Mouse (Mus musculus) heart, embryonic 15.5 days (tissue): ENCODE results near the gene Osbpl3. TPM values are rescaled to one million over a fixed set of nuclear protein-coding genes. Genes with fewer than 3 reads are reported as not detected.
A peak's percentile ranks its signal among the peaks of the same experiment; 100 is the strongest.

Experiments
- ATAC-seq: fragments of 200-750 bp; cut with Nextera tagmentation; replicated peaks from 2 replicates; pipeline ENCODE4 v1.8.0; 2017; ENCODE audit warnings: low read depth, moderate TSS enrichment; ENCODE audit not compliant: insufficient number of reproducible peaks, insufficient read depth, low FRiP score
- H3K27ac ChIP-seq: fragments of 300-500 bp; sonication (generic); 2 replicates; pipeline ENCODE4 v1.5.1; 2015; ENCODE audit warnings: mild to moderate bottlenecking, inconsistent platforms
- H3K27me3 ChIP-seq: fragments of 300-500 bp; sonication (generic); 2 replicates; pipeline ENCODE4 v1.6.1; 2015; ENCODE audit warnings: inconsistent platforms
- H3K36me3 ChIP-seq: fragments of 300-500 bp; sonication (generic); 2 replicates; pipeline ENCODE4 v1.6.1; 2015; ENCODE audit warnings: mild to moderate bottlenecking, inconsistent platforms
- H3K4me1 ChIP-seq: fragments of 300-500 bp; sonication (generic); replicated peaks from 2 replicates; pipeline ENCODE4 v1.6.1; 2015; ENCODE audit warnings: inconsistent platforms
- H3K4me2 ChIP-seq: fragments of 300-500 bp; sonication (generic); 2 replicates; pipeline ENCODE4 v1.6.1; 2015; ENCODE audit warnings: inconsistent platforms, mild to moderate bottlenecking, moderate library complexity
- H3K4me3 ChIP-seq: fragments of 300-500 bp; sonication (generic); 2 replicates; pipeline ENCODE4 v1.5.1; 2015; ENCODE audit warnings: mild to moderate bottlenecking, inconsistent platforms
- H3K9ac ChIP-seq: fragments of 300-500 bp; sonication (generic); 2 replicates; pipeline ENCODE4 v1.6.1; 2015; ENCODE audit warnings: mild to moderate bottlenecking, inconsistent platforms
- H3K9me3 ChIP-seq: fragments of 300-500 bp; sonication (generic); replicated peaks from 2 replicates; pipeline ENCODE4 v1.6.1; 2016; ENCODE audit warnings: inconsistent platforms
- WGBS: fragments of 180-500 bp; shearing (Covaris S2); methylation state at CpG from one replicate; pipeline ENCODE4 v1.1.7; 2015; ENCODE audit warnings: mixed read lengths; 5-methylcytosine and 5-hydroxymethylcytosine counted together
- polyA plus RNA-seq: library from polyadenylated mRNA; unstranded; fragments of >200 nt; fragmentation: Nextera tagmentation; extraction: Ambion mirVana; gene quantifications from 2 replicates; pipeline ENCODE4 v1.2.1, GENCODE M21; 2015

Gene Osbpl3
- polyA plus RNA-seq, 1 experiment from 2014 or later: 15.8 TPM

GRCm38 (mm10) chr6:50262310-50262709, 193.7 kb downstream of the Osbpl3 start:
- WGBS: 30% methylated on average over 7 of the region's 7 CpGs
- no peak for ATAC-seq
- Histone ChIP-seq H3K9ac (no peak overlapping the region), H3K4me1 (no peaks in the 10 kb centered on the region; the same call in 1 of the 2 replicates), H3K27me3 (no peaks in the 10 kb centered on the region), H3K4me3 (peak overlapping the region; percentile 58), H3K36me3 (no peaks in the 10 kb centered on the region), H3K4me2 (peak overlapping the region; percentile 86), H3K9me3 (no peaks in the 10 kb centered on the region), H3K27ac (no peak overlapping the region)

DNA sequence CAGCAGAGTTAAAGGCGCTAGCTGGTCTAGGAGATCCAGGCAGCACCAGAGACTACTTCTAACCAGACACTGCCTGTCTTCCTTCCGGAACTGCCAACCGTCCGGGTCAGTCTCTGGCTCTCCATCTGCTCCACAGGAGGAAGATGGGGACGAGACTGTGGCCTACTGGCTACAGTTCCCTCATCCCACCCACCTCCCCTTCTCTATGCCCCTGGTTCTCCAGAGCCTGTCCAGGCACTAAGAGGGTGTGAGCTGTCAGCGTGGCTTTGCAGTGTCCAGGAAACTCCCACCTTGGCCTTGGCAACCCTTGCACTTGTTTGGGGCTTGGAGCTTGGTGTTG, 194.1 kb downstream of the Osbpl3 start:
- no peaks in the 10 kb centered on the region for H3K27me3 ChIP-seq
- no peaks in the 10 kb centered on the region for H3K9me3 ChIP-seq
- peak overlapping the region; percentile 56 for H3K9ac ChIP-seq
- 2% methylated on average over 6 of the region's 6 CpGs for WGBS
- peak overlapping the region; percentile 58 for H3K4me3 ChIP-seq
- no peaks in the 10 kb centered on the region for H3K36me3 ChIP-seq
- peak overlapping the region; percentile 86 for H3K4me2 ChIP-seq
- ATAC-seq: peak; percentile 45; the same call in 1 of the 2 replicates
- no peak overlapping the region for H3K27ac ChIP-seq
- H3K4me1 ChIP-seq: no peaks in the 10 kb centered on the region; the same call in 1 of the 2 replicates

DNA sequence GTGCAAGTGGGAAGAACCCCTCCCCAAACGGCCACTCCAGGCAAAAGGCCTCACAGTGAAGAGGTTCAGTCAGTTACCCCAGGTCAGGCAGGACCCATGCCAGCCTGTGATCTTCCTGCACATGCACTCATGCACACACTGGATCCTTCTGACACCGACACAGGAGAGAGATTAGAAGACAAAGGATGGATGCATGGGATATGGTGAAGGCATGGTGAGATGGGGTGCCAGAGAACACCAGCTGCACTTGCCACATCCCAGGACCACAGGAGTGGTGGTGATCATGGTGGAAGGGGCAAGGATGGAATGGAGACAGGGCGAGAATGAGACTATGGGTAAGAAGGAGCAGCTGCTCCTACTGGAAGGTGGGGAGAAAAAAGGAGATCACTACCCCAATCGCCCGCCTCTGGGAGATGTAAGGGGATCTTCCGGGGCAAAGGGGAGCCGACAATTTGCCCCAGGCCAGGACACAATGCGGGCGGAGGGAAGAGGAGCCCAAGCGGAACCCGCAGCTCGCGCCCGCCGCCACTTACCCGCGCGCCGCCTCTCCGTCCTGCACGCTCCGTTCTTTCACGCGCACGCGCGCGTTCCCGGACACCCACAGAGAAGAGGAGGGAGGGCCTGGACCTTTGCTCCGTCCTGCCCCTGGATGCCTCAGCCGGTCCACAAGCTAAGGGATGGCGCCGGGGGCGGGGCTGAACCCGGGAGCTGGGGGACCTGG, 194.6 kb downstream of the Osbpl3 start:
- Histone ChIP-seq H3K4me3 (peak overlapping the region; percentile 58), H3K9ac (peak overlapping the region; percentile 56), H3K4me2 (peak overlapping the region; percentile 86), H3K36me3 (no peaks in the 10 kb centered on the region), H3K27me3 (no peaks in the 10 kb centered on the region), H3K9me3 (no peaks in the 10 kb centered on the region), H3K27ac (no peak overlapping the region), H3K4me1 (no peaks in the 10 kb centered on the region; the same call in 1 of the 2 replicates)
- WGBS: 3% methylated on average over 33 of the region's 35 CpGs
- ATAC-seq: peak; percentile 84

- Histone ChIP-seq H3K36me3 (no peaks in the 10 kb centered on the region), H3K9ac (no peak overlapping the region), H3K4me3 (no peak overlapping the region), H3K27me3 (no peaks in the 10 kb centered on the region), H3K9me3 (no peaks in the 10 kb centered on the region), H3K27ac (no peak overlapping the region), H3K4me1 (peaks cover 7% of the 10 kb centered on the region), H3K4me2 (peak overlapping the region; percentile 56; the same call in 1 of the 2 replicates)
- WGBS: 48% methylated on average over 5 of the region's 5 CpGs
- no peak for ATAC-seq
These were observed 200.6 kb downstream of the Osbpl3 start for GRCm38 (mm10) chr6:50255356-50255755.

- no peak overlapping the region for H3K9ac ChIP-seq
- H3K4me3 ChIP-seq: peak overlapping the region; percentile 19; the same call in 1 of the 2 replicates
- no peaks in the 10 kb centered on the region for H3K36me3 ChIP-seq
- ATAC-seq: no peak
- H3K27me3 ChIP-seq: no peaks in the 10 kb centered on the region
- peak overlapping the region; percentile 56 for H3K4me2 ChIP-seq
- WGBS: 19% methylated on average over 10 of the region's 10 CpGs
- H3K4me1 ChIP-seq: peaks cover 7% of the 10 kb centered on the region
- H3K9me3 ChIP-seq: no peaks in the 10 kb centered on the region
- H3K27ac ChIP-seq: 0 out of 2 replicates have a peak overlapping the region, but pooled peaks have one; percentile 17
These were observed 201.2 kb downstream of the Osbpl3 start for GRCm38 (mm10) chr6:50254723-50255184.

- H3K4me1 ChIP-seq: peaks cover 7% of the 10 kb centered on the region
- H3K9me3 ChIP-seq: no peaks in the 10 kb centered on the region
- no peak overlapping the region for H3K9ac ChIP-seq
- no peak overlapping the region for H3K27ac ChIP-seq
- 60% methylated on average over 5 of the region's 5 CpGs for WGBS
- no peaks in the 10 kb centered on the region for H3K27me3 ChIP-seq
- ATAC-seq: no peak
- H3K4me3 ChIP-seq: no peak overlapping the region
- H3K36me3 ChIP-seq: no peaks in the 10 kb centered on the region
- H3K4me2 ChIP-seq: no peak overlapping the region
These were observed 203.3 kb downstream of the Osbpl3 start for GRCm38 (mm10) chr6:50252690-50253089.

DNA sequence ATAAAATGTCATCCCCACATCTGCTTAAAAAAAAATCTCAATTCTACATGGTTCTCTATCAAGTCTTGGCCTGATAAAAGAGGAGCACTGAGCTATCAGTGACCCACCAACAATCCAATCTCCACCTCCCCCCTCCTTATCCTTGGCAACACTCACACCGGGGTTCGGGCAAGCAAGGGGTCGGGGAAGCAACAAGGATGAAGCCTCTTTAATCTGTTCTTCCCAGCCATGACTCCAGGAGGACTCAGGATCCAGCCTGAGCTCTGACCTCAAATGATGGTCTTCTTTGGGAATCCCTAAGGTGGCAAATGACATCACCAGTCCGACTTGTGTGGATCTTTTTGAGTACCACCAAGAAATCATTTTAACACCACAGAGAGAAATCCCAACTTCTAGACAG, 208.2 kb downstream of the Osbpl3 start:
- ATAC-seq: no peak
- H3K27ac ChIP-seq: no peak overlapping the region
- no peak overlapping the region for H3K9ac ChIP-seq
- H3K36me3 ChIP-seq: no peaks in the 10 kb centered on the region
- no peaks in the 10 kb centered on the region for H3K27me3 ChIP-seq
- H3K4me1 ChIP-seq: no peaks in the 10 kb centered on the region
- H3K9me3 ChIP-seq: no peaks in the 10 kb centered on the region
- no peak overlapping the region for H3K4me3 ChIP-seq
- H3K4me2 ChIP-seq: no peak overlapping the region
- 75% methylated on average over 4 of the region's 4 CpGs for WGBS

DNA sequence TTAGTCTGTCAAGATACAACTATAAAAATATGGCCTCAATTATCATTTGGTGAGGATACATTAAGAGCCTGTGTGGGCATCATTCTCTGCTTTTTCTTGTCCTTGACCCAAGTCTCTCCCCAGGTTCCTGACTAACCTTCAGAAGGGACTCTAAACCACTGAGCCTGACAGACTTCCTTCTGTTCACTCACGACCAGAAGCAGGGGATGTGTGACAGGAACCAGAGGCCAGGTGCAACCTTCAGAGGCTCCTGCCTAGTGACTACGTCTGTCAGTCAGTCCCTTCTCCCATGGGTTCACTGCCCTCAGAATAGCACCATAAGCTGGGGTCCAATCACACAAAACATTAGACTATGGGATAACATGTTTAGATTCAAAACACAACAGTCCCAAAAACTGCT, 208.6 kb downstream of the Osbpl3 start:
- H3K36me3 ChIP-seq: no peaks in the 10 kb centered on the region
- no peak overlapping the region for H3K4me3 ChIP-seq
- no peaks in the 10 kb centered on the region for H3K9me3 ChIP-seq
- no peak overlapping the region for H3K9ac ChIP-seq
- no peaks in the 10 kb centered on the region for H3K4me1 ChIP-seq
- 56% methylated on average over 2 of the region's 2 CpGs for WGBS
- ATAC-seq: no peak
- no peak overlapping the region for H3K27ac ChIP-seq
- no peaks in the 10 kb centered on the region for H3K27me3 ChIP-seq
- H3K4me2 ChIP-seq: no peak overlapping the region

- 73% methylated on average over 4 of the region's 4 CpGs for WGBS
- no peak for ATAC-seq
- 0 out of 2 replicates have a peak, but pooled peaks cover 3% of the 10 kb centered on the region for H3K4me1 ChIP-seq
- no peaks in the 10 kb centered on the region for H3K27me3 ChIP-seq
- no peaks in the 10 kb centered on the region for H3K9me3 ChIP-seq
- H3K4me3 ChIP-seq: no peak overlapping the region
- H3K36me3 ChIP-seq: no peaks in the 10 kb centered on the region
- no peak overlapping the region for H3K4me2 ChIP-seq
- no peak overlapping the region for H3K9ac ChIP-seq
- no peak overlapping the region for H3K27ac ChIP-seq
These were observed 211.0 kb downstream of the Osbpl3 start for GRCm38 (mm10) chr6:50244967-50245366.

- 62% methylated on average over 4 of the region's 4 CpGs for WGBS
- Histone ChIP-seq H3K27me3 (no peaks in the 10 kb centered on the region), H3K36me3 (no peaks in the 10 kb centered on the region), H3K9ac (no peak overlapping the region), H3K4me2 (no peak overlapping the region), H3K4me1 (0 out of 2 replicates have a peak, but pooled peaks cover 3% of the 10 kb centered on the region), H3K9me3 (no peaks in the 10 kb centered on the region), H3K27ac (no peak overlapping the region), H3K4me3 (no peak overlapping the region)
- ATAC-seq: no peak
These were observed 211.9 kb downstream of the Osbpl3 start for GRCm38 (mm10) chr6:50244126-50244525.
